Mouse (Mus musculus) adrenal gland, adult 18-20 months (tissue): ENCODE measurements around the gene Slc47a2. TPM values are rescaled to one million over a fixed set of nuclear protein-coding genes. Genes with fewer than 3 reads are reported as not detected.

Experiments
- DNase-seq, 2 experiments: peaks; one replicate each; pipeline ENCODE4 v3.0.0; 2021 to 2022; ENCODE audit warnings: low spot score in 2 of 2
- long read RNA-seq, 2 experiments: library from polyadenylated mRNA; stranded (forward); transcript quantifications; one replicate each; pipeline ENCODE4 v2.0.0; 2021
- total RNA-seq, 2 experiments: library from RNA; stranded (reverse); gene quantifications; 1 replicate in 1 of 2; 2 replicates in 1 of 2; pipeline ENCODE4 v1.2.3; 2021

Gene Slc47a2
- total RNA-seq = not detected
- long read RNA-seq, experiment 1, partial matches to known transcripts = 0 of 1 reads
- long read RNA-seq, experiment 1, other reads (novel, unspliced or antisense) = 1 of 1 reads
- long read RNA-seq, experiment 2 = 0 reads

DNA sequence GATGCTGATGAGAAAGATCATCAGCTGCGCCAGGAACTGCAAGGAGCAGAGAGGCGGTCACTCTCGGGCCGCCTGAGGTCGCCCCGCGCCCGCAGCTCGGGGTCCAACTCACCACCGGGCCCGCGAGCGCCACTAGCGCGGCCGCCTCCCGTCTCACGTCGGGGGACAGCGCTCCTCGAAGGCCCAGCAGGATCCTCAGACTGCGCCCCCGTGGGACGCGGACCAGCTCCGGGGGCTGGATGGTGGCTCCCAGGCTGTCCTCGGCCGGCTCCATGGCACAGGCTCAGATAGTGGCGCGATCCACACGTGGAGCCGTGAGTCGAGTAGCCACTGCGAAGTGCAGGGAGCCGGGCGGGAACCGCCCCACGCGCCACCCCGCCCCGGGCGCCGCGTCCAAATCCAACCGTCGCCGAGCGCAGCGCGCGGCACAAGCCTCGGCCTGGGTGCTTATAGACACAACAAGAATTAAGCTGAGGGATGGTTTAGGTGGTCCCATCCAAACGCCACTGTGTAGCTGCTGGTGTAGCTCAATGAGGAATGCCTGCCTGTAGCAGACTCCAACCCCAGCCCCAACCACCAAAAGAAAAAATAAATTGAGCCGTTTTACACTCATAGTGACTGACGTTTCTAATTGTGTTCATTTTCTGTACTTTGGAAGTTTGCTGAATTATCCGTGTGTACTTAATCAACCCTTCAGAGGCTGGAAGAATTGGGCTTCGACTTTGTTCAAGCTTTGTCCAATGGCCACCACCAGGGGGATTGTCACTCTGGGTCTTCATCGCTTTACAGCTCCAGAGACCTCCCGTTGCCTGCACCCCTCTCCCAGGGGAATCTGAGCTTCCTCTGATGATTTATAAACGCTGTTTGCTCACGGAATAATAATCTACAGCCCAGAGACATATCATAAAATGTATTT, at the start of gene Slc47a2:
TSS of gene Slc47a2 (minus strand) at position 356 of the 916 bp plus-strand sequence.
- peak in 1 of 2 experiments; percentile 10 for DNase-seq

- DNase-seq = no peak
Observed at GRCm38 (mm10) chr11:61388936-61389335, 46.3 kb upstream of the Slc47a2 start.

DNA sequence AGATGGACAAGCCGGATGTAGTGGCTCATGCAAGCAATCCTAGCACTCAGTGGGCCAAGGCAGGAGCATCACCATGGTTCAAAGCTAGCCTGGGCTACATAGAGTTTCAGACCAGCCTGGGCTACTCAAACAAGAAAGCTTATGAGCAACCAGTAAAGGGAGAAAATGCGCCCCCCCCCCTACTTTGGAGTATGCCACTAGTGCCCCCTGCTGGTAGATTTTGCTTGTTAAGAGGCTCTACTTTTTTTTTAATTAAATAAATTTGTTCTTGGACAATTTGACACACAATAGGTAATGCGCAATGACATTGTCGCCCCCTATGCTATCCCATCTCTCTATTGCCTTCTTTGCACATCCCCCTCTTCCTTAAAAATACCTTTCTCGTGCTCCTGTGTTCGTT, 45.4 kb upstream of the Slc47a2 start:
- peak in 1 of 2 experiments; percentile 29 for DNase-seq

GRCm38 (mm10) chr11:61387233-61387632, 44.6 kb upstream of the Slc47a2 start:
- no peak for DNase-seq

GRCm38 (mm10) chr11:61385725-61386124, 43.1 kb upstream of the Slc47a2 start:
- DNase-seq = no peak

DNA sequence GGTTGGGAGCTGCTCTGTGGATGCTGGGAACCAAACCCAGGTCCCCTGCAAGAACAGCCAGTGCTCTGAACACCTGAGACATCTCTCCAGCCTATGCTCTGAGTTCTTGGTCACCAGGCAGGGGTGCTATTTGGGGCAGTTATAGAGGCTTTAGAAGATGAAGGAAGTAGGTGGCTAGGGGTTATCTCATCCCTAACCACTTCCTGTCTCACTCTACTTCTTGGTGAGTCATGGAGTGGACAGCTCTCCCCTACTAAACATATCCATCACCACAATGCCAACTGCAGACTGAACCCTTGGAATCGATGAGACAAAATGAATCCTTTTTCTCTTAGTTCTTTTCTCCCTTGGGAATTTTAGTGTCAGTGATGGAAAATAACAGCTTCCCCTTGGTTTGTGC, 38.6 kb upstream of the Slc47a2 start:
- DNase-seq = no peak

GRCm38 (mm10) chr11:61378651-61379050, 36.0 kb upstream of the Slc47a2 start:
- no peak for DNase-seq

DNA sequence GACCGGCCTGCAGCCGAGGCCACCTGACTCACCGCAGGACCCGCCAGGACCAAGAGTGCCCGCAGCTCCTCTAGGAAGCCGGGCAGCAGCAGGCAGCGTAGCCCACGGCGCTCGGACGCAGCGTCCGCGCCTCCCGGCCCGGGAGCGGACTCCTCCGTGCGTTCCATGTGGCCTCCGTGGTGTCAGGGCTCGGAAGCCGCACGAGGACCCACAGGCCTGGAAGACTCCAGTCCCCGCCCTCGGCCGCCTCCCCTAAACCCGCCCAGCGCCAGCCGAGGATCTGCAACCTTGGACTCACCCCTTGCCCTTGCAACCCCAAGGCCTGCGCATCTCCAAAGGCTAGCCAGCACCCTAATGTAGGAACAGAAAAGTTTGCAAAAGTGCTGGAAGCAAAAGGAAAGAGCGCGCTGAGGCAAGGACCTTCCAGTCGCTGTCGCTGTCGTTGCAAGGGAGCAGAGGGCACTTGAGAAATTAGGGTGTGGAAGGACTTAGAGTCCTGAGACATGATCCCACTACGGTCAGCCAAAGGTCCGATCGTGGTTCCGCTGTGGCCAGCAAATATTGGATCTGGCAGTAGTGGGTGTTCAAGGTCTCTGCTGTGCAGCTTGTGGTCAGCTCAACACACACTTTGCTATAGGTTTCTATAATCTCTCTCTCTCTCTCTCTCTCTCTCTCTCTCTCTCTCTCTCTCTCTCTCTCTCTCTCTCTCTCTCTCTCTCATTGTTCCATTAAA, 35.4 kb upstream of the Slc47a2 start, which contains the start of gene Slc47a1:
TSS of gene Slc47a1 (minus strand) at position 465 of the 733 bp plus-strand sequence.
- peak; percentile 37 for DNase-seq

- DNase-seq = no peak
Observed at GRCm38 (mm10) chr11:61368668-61369067, 26.0 kb upstream of the Slc47a2 start.

- no peak for DNase-seq
Observed at GRCm38 (mm10) chr11:61366517-61367273, 24.0 kb upstream of the Slc47a2 start.

- no peak for DNase-seq
Observed at GRCm38 (mm10) chr11:61365938-61366337, 23.3 kb upstream of the Slc47a2 start.

DNA sequence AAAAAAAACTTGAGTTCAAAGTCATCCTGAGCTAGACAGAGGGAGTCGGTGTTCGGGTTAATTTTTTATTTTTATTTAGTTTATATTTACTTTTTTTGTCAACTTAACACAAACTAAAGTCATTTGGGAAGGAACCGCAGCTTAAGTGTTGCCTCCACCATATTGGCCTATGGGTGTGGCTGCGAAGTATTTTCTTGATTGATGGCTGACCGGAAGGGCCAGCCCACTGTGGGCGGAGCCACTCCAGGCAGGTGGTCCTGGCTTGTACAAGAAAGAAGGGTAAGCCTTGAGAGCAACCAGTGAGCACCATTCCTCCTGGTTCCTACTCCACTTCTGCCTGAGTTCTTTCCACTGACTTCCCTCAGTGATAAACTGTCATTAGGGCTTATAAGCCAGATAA, 21.4 kb upstream of the Slc47a2 start:
- DNase-seq = no peak

GRCm38 (mm10) chr11:61361515-61362190, 19.0 kb upstream of the Slc47a2 start:
- DNase-seq = no peak

- no peak for DNase-seq
Observed at GRCm38 (mm10) chr11:61356600-61356999, 13.9 kb upstream of the Slc47a2 start.

DNA sequence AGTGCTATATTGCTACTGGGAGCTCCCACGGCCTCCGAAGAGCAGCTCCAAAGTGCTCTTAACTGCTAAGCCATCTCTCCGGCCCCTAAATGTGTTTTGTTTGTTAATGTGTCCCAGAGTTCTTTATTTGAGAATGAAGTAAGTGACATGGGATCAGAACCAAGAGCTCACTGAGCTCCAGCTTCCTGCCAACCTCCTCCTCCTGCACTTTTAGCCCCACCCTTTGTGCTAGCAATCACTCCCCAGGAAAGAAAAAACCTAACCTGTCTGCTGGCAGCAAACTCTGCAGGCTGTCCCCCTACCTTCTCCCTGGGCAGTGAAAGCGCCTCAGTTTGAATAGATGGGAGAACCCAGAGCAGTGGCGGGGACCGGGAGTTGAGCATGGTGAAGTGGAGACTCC, 13.5 kb upstream of the Slc47a2 start:
- no peak for DNase-seq

DNA sequence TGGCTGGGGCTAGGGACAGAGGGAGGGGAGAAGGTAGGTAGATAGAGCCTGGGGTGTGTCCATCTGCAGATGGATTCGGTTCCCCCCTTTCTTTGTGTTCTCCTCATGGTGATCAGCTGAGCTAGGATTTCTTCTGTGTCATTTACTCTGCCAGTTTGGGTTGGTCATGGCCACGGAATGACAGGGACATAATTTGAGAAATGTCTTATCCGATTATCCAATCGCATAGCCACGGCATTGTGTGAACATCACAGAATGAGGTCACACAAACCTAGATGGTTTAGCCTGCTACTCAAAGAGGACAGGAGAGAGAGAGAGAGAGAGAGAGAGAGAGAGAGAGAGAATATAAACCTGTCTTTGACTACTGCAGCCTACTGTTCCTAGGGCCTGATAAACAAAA, 12.7 kb upstream of the Slc47a2 start:
- no peak for DNase-seq

DNA sequence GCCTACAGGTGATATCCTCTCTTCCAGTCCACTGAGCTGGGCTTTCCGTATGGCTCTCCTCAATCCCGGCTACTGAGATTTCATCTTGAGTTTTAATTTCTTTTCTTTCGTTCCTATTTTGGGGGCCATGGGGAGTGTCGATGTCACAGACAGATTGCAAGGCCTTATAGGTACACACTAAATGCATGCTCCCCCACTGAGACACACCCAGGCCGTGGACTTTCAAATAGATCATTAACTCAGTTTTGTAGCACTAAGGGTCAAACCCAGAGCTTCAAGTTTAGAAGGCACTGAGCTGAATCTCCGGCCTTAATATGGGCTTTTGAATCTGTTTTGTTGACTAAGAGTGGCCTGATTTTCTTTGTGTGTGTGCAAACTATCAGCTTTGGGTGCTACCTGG, 11.7 kb upstream of the Slc47a2 start:
- no peak for DNase-seq

DNA sequence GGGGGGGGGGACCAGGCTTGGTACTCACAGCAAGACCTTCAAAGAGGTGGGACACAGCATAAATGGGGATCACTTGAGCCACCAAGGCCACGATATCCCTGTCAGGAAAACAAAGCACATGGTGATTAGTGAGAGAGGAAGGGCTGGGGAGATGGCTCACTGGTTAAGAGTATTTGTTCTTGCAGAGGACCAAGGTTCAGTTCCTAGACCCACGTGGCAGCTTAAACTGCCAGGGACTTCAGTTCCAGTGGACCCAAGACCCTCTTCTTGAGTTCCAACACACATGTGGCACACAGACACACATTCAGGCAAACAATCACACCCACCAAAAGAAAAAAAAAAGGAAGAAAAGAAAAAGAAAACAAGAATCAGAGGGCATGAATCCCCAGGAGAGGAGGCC, 10.4 kb upstream of the Slc47a2 start:
- no peak for DNase-seq

GRCm38 (mm10) chr11:61352138-61352651, 9.5 kb upstream of the Slc47a2 start:
- no peak for DNase-seq

DNA sequence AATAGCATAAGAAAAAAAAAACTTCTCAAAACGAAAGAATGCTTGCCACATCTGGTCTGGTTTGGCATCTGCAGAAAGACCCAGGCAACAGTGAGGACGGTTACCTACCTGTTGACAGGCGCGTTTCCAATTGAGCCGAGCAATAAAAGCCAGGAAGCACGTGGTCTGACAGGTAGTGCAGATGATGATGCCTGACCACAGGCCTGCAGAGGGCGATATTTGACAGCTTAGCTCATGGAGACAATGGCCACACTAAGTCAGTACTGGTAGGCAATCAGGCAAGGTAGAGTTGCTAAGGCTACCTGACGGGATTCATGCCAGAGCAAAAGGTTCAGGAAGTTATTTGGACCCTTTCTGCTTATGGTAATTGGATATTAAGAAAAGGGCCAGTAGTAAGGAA, 6.7 kb upstream of the Slc47a2 start:
- DNase-seq = peak; percentile 61 to 62
